Mouse (Mus musculus): ENCODE measurements around the gene Krtap29-1.

The Krtap29-1 gene

GRCm38 (mm10) chr11:99937751-99938264, 41.0 kb downstream of the Krtap29-1 start:
- DNase-seq, result no peak

- no peak for DNase-seq
Measured at GRCm38 (mm10) chr11:99935991-99936390, 42.9 kb downstream of the Krtap29-1 start, which contains the start of gene Krtap31-2. Gene Krtap31-2, plus strand, starts transcription at chr11:99936291.

Data from thymus, postnatal 14 days (tissue).